7 mouse cellular contexts compared by ENCODE assay signal in the genomic region with DNA sequence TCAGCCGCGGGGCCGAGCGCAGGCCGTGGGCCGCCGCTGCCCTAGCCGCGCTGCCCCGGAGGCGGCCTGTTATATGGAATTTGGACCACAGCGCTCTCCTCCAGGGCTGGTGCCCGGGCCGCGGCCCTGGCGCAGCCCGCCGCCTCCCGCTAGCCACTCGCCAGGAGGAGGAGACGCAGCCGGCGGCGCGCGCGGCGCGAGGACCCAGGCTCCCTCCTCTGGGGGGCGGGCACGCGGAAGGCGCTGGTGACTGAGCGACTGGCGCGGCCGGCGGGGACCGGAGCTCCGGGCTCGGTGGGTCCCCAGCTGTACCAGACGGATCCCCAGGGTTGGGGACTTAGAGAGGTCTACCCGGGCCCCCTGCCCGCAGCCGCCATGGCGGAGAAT. TPM values are rescaled to one million over a fixed set of nuclear protein-coding genes. Genes with fewer than 3 reads are reported as not detected.
DNase-seq lines count a peak whose midpoint lies in the region; ATAC-seq lines count a peak whose summit lies in the region.

No protein-coding gene starts in this region.

- peak overlapping the region; percentile 93 for H3K9ac ChIP-seq in forebrain, embryonic 15.5 days (replicated peaks)
- peak overlapping the region; percentile 99 for H3K9ac ChIP-seq in hindbrain, embryonic 14.5 days
- H3K9ac ChIP-seq in midbrain, embryonic 14.5 days (replicated peaks; ENCODE audit: low read length): peak overlapping the region; percentile 98

- peak; percentile 81 for DNase-seq in Muller cell, postnatal 12 days (ENCODE audit: inconsistent ontology term)
- DNase-seq in c-Kit-positive CD71-positive TER-119-negative erythroid progenitor cells, embryonic 14.5 days (ENCODE audit: low read depth): peak; percentile 38
- DNase-seq in hindbrain, embryonic 14.5 days (ENCODE audit: low spot score): peak; percentile 60
- peak; percentile 81 to 88 for DNase-seq in left cerebral cortex, postnatal 36 days (ENCODE audit: low spot score in 2 of 2)
- peak; percentile 80 for DNase-seq in midbrain, embryonic 14.5 days
- DNase-seq in spleen, postnatal 4 days (ENCODE audit: low spot score in 2 of 2): peak; percentile 83 to 91

- peaks cover 40% of the 10 kb centered on the region for H3K4me1 ChIP-seq in forebrain, embryonic 15.5 days
- peaks cover 36% of the 10 kb centered on the region for H3K4me1 ChIP-seq in hindbrain, embryonic 14.5 days (replicated peaks; ENCODE audit: control insufficient read depth, insufficient read depth, low read length)
- H3K4me1 ChIP-seq in midbrain, embryonic 14.5 days (ENCODE audit: control insufficient read depth, insufficient read depth, low read length): peaks cover 29% of the 10 kb centered on the region

- ATAC-seq in forebrain, embryonic 15.5 days (replicated peaks): no peak
- ATAC-seq in hindbrain, embryonic 14.5 days (ENCODE audit: low FRiP score): no peak
- ATAC-seq in midbrain, embryonic 14.5 days (ENCODE audit: low FRiP score, low TSS enrichment): no peak

- no peaks in the 10 kb centered on the region for H3K36me3 ChIP-seq in forebrain, embryonic 15.5 days
- H3K36me3 ChIP-seq in hindbrain, embryonic 14.5 days (replicated peaks; ENCODE audit: control insufficient read depth, insufficient read depth): peaks cover 17% of the 10 kb centered on the region
- H3K36me3 ChIP-seq in midbrain, embryonic 14.5 days (ENCODE audit: control insufficient read depth, insufficient read depth, low read length): peaks cover 16% of the 10 kb centered on the region

- no peaks in the 10 kb centered on the region for H3K27me3 ChIP-seq in forebrain, embryonic 15.5 days
- H3K27me3 ChIP-seq in hindbrain, embryonic 14.5 days (ENCODE audit: control insufficient read depth, insufficient read depth, low read length): no peaks in the 10 kb centered on the region
- no peaks in the 10 kb centered on the region for H3K27me3 ChIP-seq in midbrain, embryonic 14.5 days (ENCODE audit: control insufficient read depth, insufficient read depth, low read length)

- no peaks in the 10 kb centered on the region for H3K9me3 ChIP-seq in forebrain, embryonic 15.5 days
- H3K9me3 ChIP-seq in hindbrain, embryonic 14.5 days (ENCODE audit: control insufficient read depth, low read length): no peaks in the 10 kb centered on the region
- no peaks in the 10 kb centered on the region for H3K9me3 ChIP-seq in midbrain, embryonic 14.5 days (ENCODE audit: control insufficient read depth, low read length)

- H3K4me2 ChIP-seq in forebrain, embryonic 15.5 days (replicated peaks): peak overlapping the region; percentile 96
- peak overlapping the region; percentile 96 for H3K4me2 ChIP-seq in hindbrain, embryonic 14.5 days (replicated peaks)
- H3K4me2 ChIP-seq in midbrain, embryonic 14.5 days (ENCODE audit: low read length): peak overlapping the region; percentile 99

- WGBS in forebrain, embryonic 15.5 days: 0% methylated on average over 44 of the region's 46 CpGs
- 1% methylated on average over 43 of the region's 46 CpGs for WGBS in hindbrain, embryonic 14.5 days
- under 1% methylated on average over 37 of the region's 46 CpGs for WGBS in midbrain, embryonic 14.5 days

- peak overlapping the region; percentile 87 for H3K4me3 ChIP-seq in forebrain, embryonic 15.5 days
- H3K4me3 ChIP-seq in hindbrain, embryonic 14.5 days (replicated peaks; ENCODE audit: low read length): peak overlapping the region; percentile 97
- peak overlapping the region; percentile 98 for H3K4me3 ChIP-seq in midbrain, embryonic 14.5 days (replicated peaks; ENCODE audit: low read depth, low read length)

- intact Hi-C loops in left cerebral cortex, postnatal 36 days (cut with DNase I): loop anchor here (2.0 to 5.0 kb wide), 3 partner anchors 23 to 71 kb away; a partner anchor contains a TSS

- peak overlapping the region; percentile 100 for H3K27ac ChIP-seq in forebrain, embryonic 15.5 days (replicated peaks)
- H3K27ac ChIP-seq in hindbrain, embryonic 14.5 days: peak overlapping the region; percentile 100
- peak overlapping the region; percentile 98 for H3K27ac ChIP-seq in midbrain, embryonic 14.5 days (replicated peaks; ENCODE audit: low read depth, low read length)

RNA-seq across cellular contexts. Expression of a gene that starts 0.6 kb away (rescaled TPM):
- 28.0 and 29.4 TPM in 2 replicates for polyA plus RNA-seq in forebrain, embryonic 15.5 days (2015; fragmentation: Nextera tagmentation; extraction: Ambion mirVana)
- polyA plus RNA-seq in hindbrain, embryonic 14.5 days (2014; fragmentation: Nextera tagmentation; extraction: Ambion mirVana): 37.5 and 39.4 TPM in 2 replicates
- 100 to 1,000 TPM; 109 to 114 TPM for total RNA-seq in left cerebral cortex, postnatal 36 days (2021)
- 36.5 and 38.5 TPM in 2 replicates for polyA plus RNA-seq in midbrain, embryonic 14.5 days (2014; fragmentation: Nextera tagmentation; extraction: Ambion mirVana)
